Mouse (Mus musculus) stomach, embryonic 14.5 days (tissue): ENCODE data around the gene Pcnt. TPM values are rescaled to one million over a fixed set of nuclear protein-coding genes. Genes with fewer than 3 reads are reported as not detected.

Experiments used
- ATAC-seq: fragments of 200-750 bp; cut with Nextera tagmentation; 2 replicates; pipeline ENCODE4 v1.8.0; 2017; ENCODE audit warnings: low read depth, moderate TSS enrichment; ENCODE audit not compliant: insufficient number of reproducible peaks, insufficient read depth, low FRiP score
- H3K27ac ChIP-seq: fragments of 300-500 bp; sonication (generic); 2 replicates; pipeline ENCODE4 v1.5.1; 2014; ENCODE audit warnings: mild to moderate bottlenecking, low read length, moderate library complexity, mixed read lengths
- H3K27me3 ChIP-seq: fragments of 300-500 bp; sonication (generic); 2 replicates; pipeline ENCODE4 v1.6.1; 2014; ENCODE audit warnings: low read length, control low read depth, mixed read lengths; ENCODE audit not compliant: control insufficient read depth, insufficient read depth
- H3K36me3 ChIP-seq: fragments of 300-500 bp; sonication (generic); 2 replicates; pipeline ENCODE4 v1.6.1; 2014; ENCODE audit warnings: mild to moderate bottlenecking, control low read depth, low read length, moderate library complexity, mixed read lengths; ENCODE audit not compliant: control insufficient read depth, insufficient read depth
- H3K4me1 ChIP-seq: fragments of 300-500 bp; sonication (generic); 2 replicates; pipeline ENCODE4 v1.6.1; 2014; ENCODE audit warnings: low read length, control low read depth, mixed read lengths; ENCODE audit not compliant: control insufficient read depth, insufficient read depth
- H3K4me2 ChIP-seq: fragments of 300-500 bp; sonication (generic); replicated peaks from 2 replicates; pipeline ENCODE4 v1.6.1; 2014; ENCODE audit warnings: low read depth, low read length, control low read depth
- H3K4me3 ChIP-seq: fragments of 300-500 bp; sonication (generic); 2 replicates; pipeline ENCODE4 v1.5.1; 2014; ENCODE audit warnings: low read depth, low read length, control low read depth
- H3K9ac ChIP-seq: fragments of 300-500 bp; sonication (generic); replicated peaks from 2 replicates; pipeline ENCODE4 v1.6.1; 2014; ENCODE audit warnings: low read depth, mild to moderate bottlenecking, control low read depth, low read length, moderate library complexity, mixed read lengths
- H3K9me3 ChIP-seq: fragments of 300-500 bp; sonication (generic); 2 replicates; pipeline ENCODE4 v1.6.1; 2016; ENCODE audit warnings: low read depth, low read length, control low read depth; ENCODE audit not compliant: control insufficient read depth
- WGBS: fragments of 180-500 bp; shearing (Covaris S2); extraction: QIAGEN DNeasy Blood & Tissue Kit; methylation state at CpG from one replicate; pipeline ENCODE4 v1.1.7; 2014; 5-methylcytosine and 5-hydroxymethylcytosine counted together
- polyA plus RNA-seq: library from polyadenylated mRNA; unstranded; fragments of >200 nt; fragmentation: Nextera tagmentation; extraction: Ambion mirVana; gene quantifications from 2 replicates; pipeline ENCODE4 v1.2.1, GENCODE M21; 2014

The Pcnt gene
- polyA plus RNA-seq, 1 experiment from 2014 or later: 18.9 TPM

DNA sequence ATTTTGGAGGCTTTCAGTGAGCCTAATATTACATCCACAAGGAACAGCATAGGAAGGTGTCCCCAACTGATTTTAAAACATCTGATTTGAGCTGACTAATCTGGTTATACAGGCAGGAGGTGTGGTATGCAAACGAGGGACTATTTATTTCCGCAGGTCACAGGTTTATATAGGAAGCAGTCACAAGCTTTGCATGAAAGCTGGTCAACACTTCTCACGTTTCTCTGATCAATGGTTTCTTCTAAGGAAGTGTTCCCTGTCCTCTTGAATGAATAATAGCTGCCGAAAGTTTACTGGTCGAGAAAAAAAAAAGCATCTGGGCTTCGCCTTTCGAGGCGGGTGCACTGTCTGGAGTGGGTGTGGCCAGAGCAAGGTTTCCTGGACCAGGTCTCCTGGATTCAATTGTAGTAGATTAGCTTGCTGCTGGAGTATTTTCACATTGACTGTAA, 96.5 kb downstream of the Pcnt start:
- Histone ChIP-seq H3K27ac (peak overlapping the region; percentile 55; the same call in 1 of the 2 replicates), H3K27me3 (no peaks in the 10 kb centered on the region), H3K4me3 (peak overlapping the region; percentile 93), H3K4me2 (peak overlapping the region; percentile 91), H3K36me3 (peaks cover 16% of the 10 kb centered on the region), H3K4me1 (peaks cover 12% of the 10 kb centered on the region), H3K9ac (peak overlapping the region; percentile 38; the same call in 1 of the 2 replicates), H3K9me3 (no peaks in the 10 kb centered on the region)
- ATAC-seq: no peak
- WGBS: 9% methylated on average over 8 of the region's 8 CpGs

DNA sequence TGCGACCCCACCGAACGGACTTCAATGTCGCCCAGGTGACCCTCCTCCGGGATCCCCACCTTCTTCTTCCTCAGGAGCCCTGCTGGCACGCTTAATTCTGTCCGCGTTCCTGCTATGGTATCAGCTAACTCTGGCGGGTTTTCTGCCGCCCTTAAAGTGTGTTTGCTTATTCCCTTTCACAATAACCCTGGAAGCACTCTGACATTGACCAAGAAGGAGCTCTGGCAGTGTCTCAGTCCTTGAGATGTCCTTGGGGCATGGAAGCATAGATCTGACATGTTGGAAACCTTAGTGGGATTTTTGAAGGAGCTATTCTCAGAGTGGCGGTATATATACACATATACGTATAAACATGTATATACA, 97.1 kb downstream of the Pcnt start:
- ATAC-seq: no peak
- Histone ChIP-seq H3K4me3 (peak overlapping the region; percentile 93), H3K9ac (peak overlapping the region; percentile 38; the same call in 1 of the 2 replicates), H3K36me3 (peaks cover 10% of the 10 kb centered on the region), H3K9me3 (no peaks in the 10 kb centered on the region), H3K27ac (peak overlapping the region; percentile 55; the same call in 1 of the 2 replicates), H3K4me1 (peaks cover 12% of the 10 kb centered on the region), H3K27me3 (no peaks in the 10 kb centered on the region), H3K4me2 (peak overlapping the region; percentile 91)
- 4% methylated on average over 12 of the region's 12 CpGs for WGBS

DNA sequence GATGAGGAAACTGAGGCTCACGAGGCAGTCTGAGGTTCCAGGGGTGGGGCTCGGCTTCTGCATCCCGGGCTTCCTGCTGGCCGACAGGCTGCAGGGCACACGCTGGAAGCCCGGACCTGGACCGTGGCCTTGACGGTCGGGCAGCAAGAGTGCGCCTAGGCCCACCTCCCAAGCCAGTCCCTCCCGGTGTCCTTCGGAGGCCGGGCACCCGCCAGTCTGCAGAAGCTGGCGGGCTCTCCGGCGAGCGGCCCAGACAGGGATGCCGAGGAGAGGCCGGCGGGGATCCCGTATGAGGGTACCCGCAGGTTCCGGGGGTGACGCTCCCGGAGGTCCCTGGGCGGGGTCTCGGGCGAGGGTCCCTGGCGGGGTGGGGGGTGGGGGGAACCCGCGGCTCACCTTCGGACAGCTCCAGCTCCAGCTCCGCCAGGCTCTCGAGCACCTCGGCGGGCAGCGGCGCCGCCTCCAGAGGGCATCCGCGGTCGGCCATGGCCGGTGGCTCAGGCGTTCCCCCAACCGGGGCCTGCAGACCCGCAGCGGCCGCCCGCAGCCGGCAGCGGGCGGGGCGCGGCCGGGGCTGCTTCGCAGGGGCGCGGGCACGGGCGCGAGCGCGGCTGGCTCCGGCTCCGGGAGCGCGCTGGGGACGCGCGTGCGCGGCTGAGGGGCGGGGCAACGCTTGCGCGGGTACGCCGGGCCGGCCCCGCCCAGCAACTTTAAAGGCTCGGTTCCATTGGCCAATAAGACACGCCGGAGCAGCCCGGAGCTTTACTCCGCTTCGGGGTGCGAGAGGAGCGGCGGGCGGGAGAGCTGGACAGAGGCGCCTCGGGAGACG, 97.7 kb downstream of the Pcnt start, which contains the start of gene Dip2a:
Gene Dip2a, minus strand, starts transcription at position 581 of the 829 bp plus-strand sequence.
- WGBS: under 1% methylated on average over 87 of the region's 94 CpGs
- Histone ChIP-seq H3K4me3 (peak within 1 kb of the TSS; percentile 93), H3K9ac (peak within 1 kb of the TSS; percentile 90), H3K27me3 (no peaks in the 10 kb centered on the region), H3K9me3 (no peaks in the 10 kb centered on the region), H3K36me3 (peaks cover 4% of the 10 kb centered on the region; the same call in 1 of the 2 replicates), H3K4me2 (peak within 1 kb of the TSS; percentile 91), H3K27ac (peak within 1 kb of the TSS; percentile 80), H3K4me1 (peaks cover 12% of the 10 kb centered on the region)
- peak; percentile 94 for ATAC-seq

DNA sequence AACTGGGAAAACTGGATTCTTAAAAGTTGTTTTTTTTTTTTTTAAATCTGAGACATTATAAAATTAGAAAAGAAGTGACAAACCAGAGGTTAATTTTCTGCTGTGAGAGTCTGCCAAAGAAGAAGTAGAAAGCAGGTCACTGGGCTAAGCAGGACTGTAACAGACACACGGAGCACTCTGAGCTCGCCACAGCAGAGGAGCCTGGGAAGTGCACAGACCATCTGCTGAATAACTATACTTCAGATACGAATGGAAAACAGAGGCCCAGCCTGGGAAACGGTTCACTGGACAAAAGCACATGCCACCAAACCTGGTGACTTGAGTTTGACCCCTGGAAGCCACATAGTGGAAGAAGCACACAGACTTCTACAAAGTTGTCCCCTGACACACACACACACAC, 108.2 kb downstream of the Pcnt start:
- H3K9ac ChIP-seq: no peak overlapping the region
- H3K9me3 ChIP-seq: no peaks in the 10 kb centered on the region
- ATAC-seq: no peak
- no peak overlapping the region for H3K4me2 ChIP-seq
- no peaks in the 10 kb centered on the region for H3K4me1 ChIP-seq
- H3K36me3 ChIP-seq: no peaks in the 10 kb centered on the region
- H3K4me3 ChIP-seq: no peak overlapping the region
- H3K27me3 ChIP-seq: no peaks in the 10 kb centered on the region
- WGBS: 46% methylated on average over 4 of the region's 4 CpGs
- H3K27ac ChIP-seq: no peak overlapping the region

DNA sequence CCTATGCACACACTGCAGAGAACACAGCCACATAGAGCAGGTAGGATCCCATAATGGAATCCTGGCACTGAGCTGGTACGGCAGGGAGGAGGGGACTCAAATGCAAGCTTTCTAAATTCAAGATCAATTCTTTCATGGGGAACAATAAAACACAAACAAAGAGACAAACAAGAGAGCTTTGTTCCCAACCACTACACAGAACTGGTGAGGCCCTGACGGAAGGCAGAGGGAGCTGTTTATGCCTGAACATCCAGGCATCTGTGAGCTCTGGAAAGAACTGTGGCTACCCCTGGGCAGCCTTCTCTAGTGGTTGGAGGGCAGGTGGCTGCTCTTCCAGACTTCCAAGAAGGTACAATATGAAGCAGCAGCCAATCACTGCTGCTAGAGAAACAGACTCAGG, 110.5 kb downstream of the Pcnt start:
- ATAC-seq: no peak
- Histone ChIP-seq H3K27me3 (no peaks in the 10 kb centered on the region), H3K27ac (no peak overlapping the region), H3K9ac (no peak overlapping the region), H3K4me3 (no peak overlapping the region), H3K36me3 (no peaks in the 10 kb centered on the region), H3K4me2 (no peak overlapping the region), H3K4me1 (no peaks in the 10 kb centered on the region), H3K9me3 (no peaks in the 10 kb centered on the region)
- 79% methylated on average over 2 of the region's 2 CpGs for WGBS

DNA sequence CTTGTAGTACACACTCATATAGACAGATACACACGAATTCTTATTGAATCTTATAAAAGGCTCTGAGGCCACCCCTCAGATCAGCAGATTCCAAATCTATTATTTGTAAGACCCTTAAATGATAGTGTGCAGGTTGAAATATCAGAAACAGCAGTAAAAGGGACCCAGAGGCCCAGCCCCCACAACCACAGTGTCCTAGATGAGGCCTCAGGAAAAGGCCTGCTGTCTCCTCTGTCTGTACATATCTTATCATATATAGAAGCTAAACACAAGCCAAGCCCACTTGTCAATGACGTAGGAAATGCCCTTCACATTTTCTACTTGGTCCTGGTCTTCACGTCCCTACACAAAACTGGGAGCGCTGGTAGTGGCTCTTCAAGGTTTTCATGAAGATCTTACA, 113.5 kb downstream of the Pcnt start:
- Histone ChIP-seq H3K4me2 (no peak overlapping the region), H3K27ac (no peak overlapping the region), H3K9ac (no peak overlapping the region), H3K9me3 (no peaks in the 10 kb centered on the region), H3K4me3 (no peak overlapping the region), H3K4me1 (no peaks in the 10 kb centered on the region), H3K27me3 (no peaks in the 10 kb centered on the region), H3K36me3 (no peaks in the 10 kb centered on the region)
- WGBS: 86% methylated on average over 4 of the region's 4 CpGs
- no peak for ATAC-seq

DNA sequence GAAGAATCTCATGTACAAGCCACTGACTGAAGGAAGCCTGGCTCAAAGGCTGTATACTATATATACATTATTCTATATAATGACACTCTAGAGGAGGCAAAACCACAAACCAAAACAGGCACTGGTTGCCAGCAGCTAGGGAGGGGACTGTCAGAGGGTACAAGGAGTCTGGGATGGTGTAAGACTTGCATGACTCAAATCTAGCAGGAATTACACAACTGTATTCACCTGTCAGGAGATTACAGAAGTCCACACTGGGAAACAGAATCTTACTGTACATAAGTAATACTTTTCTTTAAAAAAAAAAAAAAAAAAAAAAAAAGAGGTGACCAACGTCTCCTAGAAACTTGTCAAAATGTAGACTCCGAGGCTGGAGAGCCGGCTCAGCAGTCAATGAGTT, 114.0 kb downstream of the Pcnt start:
- Histone ChIP-seq H3K9ac (no peak overlapping the region), H3K9me3 (no peaks in the 10 kb centered on the region), H3K4me3 (no peak overlapping the region), H3K27ac (no peak overlapping the region), H3K27me3 (no peaks in the 10 kb centered on the region), H3K4me1 (no peaks in the 10 kb centered on the region), H3K4me2 (no peak overlapping the region), H3K36me3 (no peaks in the 10 kb centered on the region)
- ATAC-seq: no peak
- 82% methylated on average over 3 of the region's 3 CpGs for WGBS

DNA sequence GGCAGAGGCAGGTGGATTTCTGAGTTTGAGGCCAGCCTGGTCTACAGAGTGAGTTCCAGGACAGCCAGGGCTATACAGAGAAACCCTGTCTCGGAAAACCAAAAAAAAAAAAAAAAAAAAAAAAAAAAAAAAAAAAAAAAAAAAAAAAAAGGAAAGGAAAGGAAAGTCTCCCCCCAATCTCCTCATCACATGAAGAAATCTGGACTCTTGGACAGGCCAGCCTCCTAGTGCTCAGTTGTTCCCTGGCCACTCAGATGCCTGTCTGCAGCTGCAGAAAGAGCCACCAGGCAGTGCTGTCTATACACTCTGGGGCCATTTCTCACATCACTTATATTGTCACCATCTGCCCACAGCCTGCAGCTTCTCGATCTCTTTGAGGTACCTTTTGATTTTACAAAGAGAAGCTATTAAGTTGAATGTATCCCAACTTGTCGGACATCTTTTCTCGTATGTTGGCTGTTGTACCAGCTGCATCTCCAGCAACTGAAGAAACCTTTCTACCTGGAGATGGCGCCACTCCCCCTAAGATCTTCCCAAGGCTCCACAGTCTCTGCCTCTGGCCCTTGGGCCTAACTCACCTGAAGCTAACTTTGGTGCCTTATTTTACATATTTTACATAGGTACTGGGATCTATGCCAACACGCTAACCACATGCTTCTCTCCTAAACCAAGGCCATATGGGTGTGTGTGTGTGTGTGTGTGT, 116.1 kb downstream of the Pcnt start:
- H3K27me3 ChIP-seq: no peaks in the 10 kb centered on the region
- no peak overlapping the region for H3K27ac ChIP-seq
- 60% methylated on average over 6 of the region's 6 CpGs for WGBS
- H3K4me1 ChIP-seq: no peaks in the 10 kb centered on the region
- ATAC-seq: no peak
- H3K9ac ChIP-seq: no peak overlapping the region
- no peaks in the 10 kb centered on the region for H3K36me3 ChIP-seq
- H3K4me2 ChIP-seq: no peak overlapping the region
- H3K4me3 ChIP-seq: no peak overlapping the region
- no peaks in the 10 kb centered on the region for H3K9me3 ChIP-seq
